Mouse (Mus musculus): ENCODE measurements around the gene Stip1.

GRCm38 (mm10) chr19:6977759-6978638 lies 61.8 kb downstream of the Stip1 start:
- TF ChIP-seq POLR2A (IDR thresholded peaks at IDR 0.05; ENCODE audit: borderline replicate concordance, insufficient read depth, low read length) (no peak), CTCF (IDR thresholded peaks at IDR 0.05; ENCODE audit: borderline replicate concordance, insufficient read depth, low read depth, low read length) (no peak)
